Mouse (Mus musculus) layer of hippocampus, postnatal 25 days (tissue): ENCODE measurements around the gene Rpl5. TPM values are rescaled to one million over a fixed set of nuclear protein-coding genes. Genes with fewer than 3 reads are reported as not detected.

Experiments
- DNase-seq, 2 experiments: peaks; one replicate each; pipeline ENCODE4 v3.0.0; 2022; ENCODE audit warnings: mixed read lengths in 2 of 2, low spot score in 1 of 2; ENCODE audit errors: extremely low spot score in 1 of 2
- total RNA-seq, 2 experiments: library from RNA; stranded (reverse); gene quantifications; 2 replicates each; pipeline ENCODE4 v1.2.3; 2021

Gene Rpl5
- total RNA-seq, 2 experiments from 2014 or later = 70.5 to 74.2 TPM

- no peak for DNase-seq
Measured at GRCm38 (mm10) chr5:107938886-107939285, 38.6 kb downstream of the Rpl5 start.

DNA sequence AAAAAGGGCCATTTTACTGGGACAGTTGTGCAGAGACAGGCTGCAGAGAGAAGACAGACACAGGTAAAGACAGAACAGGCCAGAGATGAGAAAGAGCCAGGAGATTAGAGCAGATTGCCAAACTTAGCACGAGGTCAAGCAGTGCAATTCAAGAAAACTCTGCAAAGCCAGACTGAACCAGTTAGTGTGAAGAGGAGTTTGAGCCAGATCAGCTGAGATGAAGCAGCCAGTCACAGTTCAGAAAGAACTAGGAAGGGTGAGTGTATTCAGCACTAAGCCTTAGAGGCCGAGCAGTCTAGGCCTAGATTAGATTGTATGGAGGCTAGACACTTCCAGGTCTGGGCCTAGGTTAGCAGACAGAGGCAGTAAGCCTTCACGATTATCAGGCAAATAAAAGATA is 39.4 kb downstream of the Rpl5 start:
- no peak for DNase-seq

- DNase-seq = no peak
Measured at GRCm38 (mm10) chr5:107941222-107941621, 40.9 kb downstream of the Rpl5 start.

GRCm38 (mm10) chr5:107942941-107943340 is 42.6 kb downstream of the Rpl5 start:
- DNase-seq = no peak

- no peak for DNase-seq
Measured at GRCm38 (mm10) chr5:107943526-107943925, 43.2 kb downstream of the Rpl5 start.

DNA sequence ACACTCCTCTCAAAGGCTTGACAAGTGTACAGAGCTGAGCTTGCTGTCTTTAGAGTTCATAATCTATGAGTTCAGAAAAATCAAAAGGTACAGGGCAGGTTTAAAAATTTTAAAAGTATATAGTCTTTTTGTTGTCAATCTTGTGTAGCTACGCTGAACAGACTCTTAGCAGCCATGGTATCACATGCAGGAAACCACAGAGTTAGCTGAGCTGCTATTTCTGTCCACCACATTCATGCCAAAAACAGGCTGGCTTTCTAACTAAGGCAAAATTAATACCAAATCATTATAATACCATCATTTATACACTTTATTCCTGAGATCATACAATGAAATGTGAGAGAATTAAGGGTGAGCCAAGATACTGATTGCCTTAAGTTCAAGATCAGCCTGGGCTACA is 46.2 kb downstream of the Rpl5 start:
- no peak for DNase-seq

DNA sequence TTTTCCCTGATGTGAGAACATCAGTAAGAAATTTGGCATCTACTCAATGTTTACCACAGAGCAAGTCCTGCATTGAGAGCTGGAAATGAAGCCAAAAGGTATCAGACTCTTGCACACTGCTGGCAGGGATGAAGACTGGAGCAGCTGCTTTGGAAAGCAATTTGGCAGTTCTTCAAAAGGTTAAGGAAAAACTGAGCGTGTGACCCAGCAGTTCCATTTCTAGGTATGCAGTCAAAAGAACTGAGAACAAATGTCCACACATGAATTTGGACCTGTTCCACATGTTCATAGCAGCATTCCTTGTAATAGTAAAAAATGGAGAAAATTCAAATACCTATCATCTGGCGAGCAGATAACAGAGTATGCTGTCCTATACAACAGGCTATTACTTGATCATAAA is 47.2 kb downstream of the Rpl5 start:
- DNase-seq = no peak

- DNase-seq = no peak
Measured at GRCm38 (mm10) chr5:107948899-107949298, 48.6 kb downstream of the Rpl5 start.

- DNase-seq = no peak
Measured at GRCm38 (mm10) chr5:107949607-107950006, 49.3 kb downstream of the Rpl5 start.

DNA sequence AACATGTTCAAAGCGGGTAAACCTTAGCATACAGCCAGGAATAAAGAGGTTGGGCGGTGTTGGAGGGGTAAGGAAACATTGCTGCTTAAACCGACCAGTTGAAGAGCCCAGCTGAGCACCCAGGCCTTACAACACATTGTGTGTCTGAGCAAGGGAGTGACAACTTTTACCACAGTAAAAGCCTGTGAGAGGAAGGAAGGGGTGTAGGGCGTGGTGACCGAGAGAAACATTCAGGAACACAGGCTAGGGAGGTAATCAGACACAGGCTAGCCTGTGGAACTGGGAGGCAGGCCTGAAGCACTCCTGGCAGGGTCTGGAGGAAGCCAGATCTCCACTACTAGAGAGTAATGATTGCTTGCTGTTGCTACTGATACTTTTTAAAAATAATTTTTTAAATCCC is 50.3 kb downstream of the Rpl5 start:
- DNase-seq = no peak

Other genes with a start within 250 kb of the Rpl5 start
- gene Gfi1, start 174.5 kb upstream of the Rpl5 start, total RNA-seq = not detected
- not detected for gene Ube2d2b, start 70.4 kb upstream of the Rpl5 start, total RNA-seq
- 10 to 100 TPM; 58.8 to 65.1 TPM for gene Evi5, start 25.4 kb upstream of the Rpl5 start, total RNA-seq
- gene Fam69a, start 86.6 kb downstream of the Rpl5 start, total RNA-seq = 10 to 100 TPM; 33.5 to 39.0 TPM
- 10 to 100 TPM; 42.7 to 52.3 TPM for gene Mtf2, start 165.2 kb downstream of the Rpl5 start, total RNA-seq
- gene Tmed5, start 232.1 kb downstream of the Rpl5 start, total RNA-seq = 10 to 100 TPM; 23.0 to 26.0 TPM
- gene Ccdc18, start 232.4 kb downstream of the Rpl5 start, total RNA-seq = under 1 TPM; 0.96 to 0.99 TPM